Mouse (Mus musculus) CD4-positive, CD25-positive, alpha-beta regulatory T cell (primary cell): ENCODE data around the gene Klhl36. TPM values are rescaled to one million over a fixed set of nuclear protein-coding genes. Genes with fewer than 3 reads are reported as not detected.

Experiments
- polyA plus RNA-seq: library from polyadenylated mRNA; unstranded; fragments of 100-300 nt; shearing (Covaris generic); gene quantifications from one replicate; pipeline ENCODE4 v1.2.1, GENCODE M21; 2017

Klhl36 gene
- 26.5 TPM for polyA plus RNA-seq

DNA sequence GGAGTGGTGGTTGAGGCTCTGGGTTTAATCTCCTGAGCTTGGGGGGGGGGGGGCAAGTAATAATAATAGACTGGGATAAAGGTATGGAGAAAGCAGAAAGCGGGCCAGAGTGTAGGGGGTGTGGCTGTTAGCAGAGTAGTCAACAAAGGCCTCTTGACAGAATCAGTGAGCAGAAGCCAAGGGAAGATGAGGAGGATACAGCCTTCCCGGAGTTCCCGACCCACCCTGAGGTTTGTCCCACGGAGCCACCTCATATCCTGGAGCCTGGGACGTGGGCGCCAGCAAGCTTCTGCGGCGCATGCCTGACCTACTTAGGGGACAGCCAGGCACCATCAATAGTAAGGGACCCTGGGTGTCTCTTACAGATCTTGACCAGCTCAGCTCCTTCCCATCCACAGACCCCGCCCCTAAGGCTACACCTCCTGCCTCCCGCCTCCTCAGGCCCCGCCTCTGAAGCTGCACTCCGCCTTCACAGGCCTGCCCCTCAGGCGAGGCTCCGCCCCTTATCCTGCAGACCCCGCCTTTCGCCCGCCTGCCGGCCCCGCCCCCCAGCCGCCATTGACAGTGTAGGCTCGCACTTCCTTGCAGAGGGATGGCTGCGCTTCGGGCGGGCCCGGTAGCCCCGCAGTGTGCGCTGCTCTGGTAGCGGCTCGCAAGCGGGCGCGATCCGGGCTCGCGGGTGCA, at the start of gene Klhl36:
Gene Klhl36, plus strand, starts transcription at position 561 of the 684 bp plus-strand sequence.

DNA sequence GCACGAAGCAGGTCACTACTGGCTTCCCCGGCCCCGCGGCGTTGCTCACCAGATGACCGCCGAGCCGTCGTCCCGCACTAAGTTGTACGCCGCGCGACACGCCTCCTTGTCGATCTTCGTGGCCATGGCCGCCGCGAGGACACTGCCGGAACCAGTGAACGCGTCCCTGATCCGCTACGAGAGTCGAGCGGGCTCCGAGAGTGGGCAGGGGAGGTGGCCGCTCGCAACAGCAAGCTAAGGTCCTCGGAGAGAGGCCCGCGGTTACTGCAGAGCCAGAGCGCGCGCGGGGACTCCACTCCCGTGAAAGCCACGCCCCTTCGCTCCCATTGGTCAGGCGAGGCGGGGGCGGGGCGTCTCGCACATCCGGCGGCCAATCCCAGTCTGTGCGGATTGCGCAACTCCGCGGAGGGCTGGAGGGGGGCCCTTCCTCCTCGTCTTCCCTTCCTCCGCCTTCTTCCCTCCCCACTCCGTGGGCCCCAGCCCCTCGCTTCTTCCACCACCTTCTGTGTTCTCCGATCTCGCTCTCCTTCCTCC, 21.7 kb upstream of the Klhl36 start, which contains the start of gene Cotl1:
Gene Cotl1, minus strand, starts transcription at position 270 of the 534 bp plus-strand sequence.

DNA sequence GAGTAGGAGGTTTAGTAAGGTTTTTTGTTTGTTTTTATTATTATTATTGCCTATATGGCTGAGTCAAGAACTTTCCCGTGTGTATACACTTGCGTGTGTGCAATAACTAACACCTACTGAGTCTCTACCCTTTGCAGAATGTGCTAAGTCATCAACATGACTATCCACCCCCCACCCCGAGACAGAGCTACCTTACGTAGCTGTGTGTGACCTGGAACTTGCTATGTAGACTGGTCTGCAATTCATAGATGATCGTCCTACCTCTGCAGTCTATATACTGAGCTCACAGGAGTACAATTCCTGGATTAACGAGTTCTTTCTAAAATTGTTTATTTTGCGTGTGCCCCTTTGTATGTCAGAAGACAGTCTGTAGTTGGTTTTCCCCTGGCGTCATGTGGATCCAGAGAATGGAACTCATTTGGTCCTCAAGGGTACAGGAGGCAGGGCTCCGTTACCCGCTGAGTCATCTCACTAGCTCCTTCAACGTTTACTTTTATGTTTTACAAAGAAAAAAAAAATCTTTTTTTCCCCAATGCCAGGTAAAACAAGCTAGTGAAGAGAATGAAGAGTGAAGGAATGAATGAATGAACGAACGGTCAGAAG, 48.0 kb downstream of the Klhl36 start, which contains the start of gene Usp10:
Gene Usp10, plus strand, starts transcription at position 417 of the 603 bp plus-strand sequence.

DNA sequence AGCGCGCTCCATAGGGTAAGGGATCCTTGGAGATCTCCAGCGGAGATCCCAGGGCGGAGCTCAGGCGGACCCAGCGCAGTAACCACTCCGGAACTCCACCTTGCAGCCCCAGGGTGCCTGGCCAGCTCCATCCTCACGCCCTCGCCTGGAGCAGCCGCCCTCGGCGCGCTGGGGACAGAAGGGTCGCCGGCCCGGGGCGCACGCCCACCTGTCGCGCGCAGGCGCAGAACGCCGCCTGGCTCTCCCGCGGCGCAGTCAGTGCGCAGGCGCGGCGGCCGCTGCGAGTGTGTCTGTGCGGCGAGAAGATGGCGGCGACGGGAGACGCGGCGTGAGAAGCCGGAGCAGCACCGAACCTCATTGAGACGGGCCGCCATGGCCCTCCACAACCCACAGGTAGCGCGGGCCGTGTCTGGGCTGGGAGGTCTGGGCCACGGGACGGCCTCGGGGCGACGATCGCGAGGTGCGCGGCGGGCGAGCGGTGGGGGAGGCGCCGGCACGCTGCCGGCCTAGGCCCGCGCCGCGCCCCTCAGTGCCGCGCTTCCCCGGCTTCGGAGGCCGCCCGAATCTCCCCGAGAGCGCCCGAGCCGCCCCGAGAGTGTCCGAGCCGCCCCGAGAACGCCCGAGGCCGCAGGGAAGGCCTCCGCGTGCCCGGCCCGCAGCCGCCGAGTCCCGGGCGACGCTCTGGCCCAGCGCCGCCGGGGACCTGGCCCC, 48.6 kb downstream of the Klhl36 start, which contains the start of gene Gm20388:
Gene Gm20388, plus strand, starts transcription at position 295 of the 711 bp plus-strand sequence.

Other genes starting within 250 kb of the Klhl36 start
- gene Adad2, start 249.5 kb upstream of the Klhl36 start, polyA plus RNA-seq: not detected
- gene Kcng4, start 226.6 kb upstream of the Klhl36 start, polyA plus RNA-seq: not detected
- gene Wfdc1, start 195.9 kb upstream of the Klhl36 start, polyA plus RNA-seq: not detected
- not detected for gene Atp2c2, start 162.3 kb upstream of the Klhl36 start, polyA plus RNA-seq
- 11.0 TPM for gene Tldc1, start 83.8 kb upstream of the Klhl36 start, polyA plus RNA-seq
- 400 TPM for gene Cotl1, start 21.7 kb upstream of the Klhl36 start, polyA plus RNA-seq
- 96.0 TPM for gene Usp10, start 48.1 kb downstream of the Klhl36 start, polyA plus RNA-seq
- not detected for gene Gm20388, start 48.6 kb downstream of the Klhl36 start, polyA plus RNA-seq
- 0.30 TPM for gene Crispld2, start 130.2 kb downstream of the Klhl36 start, polyA plus RNA-seq
- gene Zdhhc7, start 239.2 kb downstream of the Klhl36 start, polyA plus RNA-seq: 59.2 TPM